Mouse (Mus musculus): ENCODE results near the gene Pi4ka. TPM values are rescaled to one million over a fixed set of nuclear protein-coding genes. Genes with fewer than 3 reads are reported as not detected.

The Pi4ka gene
- polyA plus RNA-seq, 1 experiment from 2014 or later = 32.7 TPM

- WGBS = 84% methylated on average over 2 of the region's 2 CpGs
- Histone ChIP-seq H3K4me2 (ENCODE audit: low read depth, low read length) (no peak overlapping the region), H3K4me3 (replicated peaks; ENCODE audit: low read length) (no peak overlapping the region), H3K27ac (ENCODE audit: low read length) (no peak overlapping the region), H3K27me3 (ENCODE audit: control insufficient read depth, insufficient read depth, low read length) (no peaks in the 10 kb centered on the region), H3K9ac (ENCODE audit: low read length) (no peak overlapping the region; the same call in 1 of the 2 replicates), H3K9me3 (replicated peaks; ENCODE audit: control insufficient read depth, low read length) (no peaks in the 10 kb centered on the region), H3K36me3 (ENCODE audit: control insufficient read depth, insufficient read depth, low read length) (no peaks in the 10 kb centered on the region; the same call in 1 of the 2 replicates), H3K4me1 (ENCODE audit: control insufficient read depth, insufficient read depth, low read length) (peaks cover 4% of the 10 kb centered on the region; the same call in 1 of the 2 replicates)
- ATAC-seq (ENCODE audit: insufficient read depth, low FRiP score) = no peak
These were observed 80.0 kb downstream of the Pi4ka start for GRCm38 (mm10) chr16:17326064-17326463.

- Histone ChIP-seq H3K4me2 (ENCODE audit: low read depth, low read length) (no peak overlapping the region), H3K4me3 (replicated peaks; ENCODE audit: low read length) (no peak overlapping the region), H3K36me3 (ENCODE audit: control insufficient read depth, insufficient read depth, low read length) (no peaks in the 10 kb centered on the region; the same call in 1 of the 2 replicates), H3K27me3 (ENCODE audit: control insufficient read depth, insufficient read depth, low read length) (no peaks in the 10 kb centered on the region), H3K9me3 (replicated peaks; ENCODE audit: control insufficient read depth, low read length) (no peaks in the 10 kb centered on the region), H3K9ac (ENCODE audit: low read length) (no peak overlapping the region), H3K27ac (ENCODE audit: low read length) (no peak overlapping the region), H3K4me1 (ENCODE audit: control insufficient read depth, insufficient read depth, low read length) (peaks cover 4% of the 10 kb centered on the region; the same call in 1 of the 2 replicates)
- WGBS = 91% methylated on average over 5 of the region's 5 CpGs
- no peak for ATAC-seq (ENCODE audit: insufficient read depth, low FRiP score)
These were observed 81.4 kb downstream of the Pi4ka start for GRCm38 (mm10) chr16:17324745-17325144.

- Histone ChIP-seq H3K4me1 (ENCODE audit: control insufficient read depth, insufficient read depth, low read length) (peaks cover 4% of the 10 kb centered on the region; the same call in 1 of the 2 replicates), H3K27me3 (ENCODE audit: control insufficient read depth, insufficient read depth, low read length) (no peaks in the 10 kb centered on the region), H3K4me3 (replicated peaks; ENCODE audit: low read length) (no peak overlapping the region), H3K36me3 (ENCODE audit: control insufficient read depth, insufficient read depth, low read length) (no peaks in the 10 kb centered on the region; the same call in 1 of the 2 replicates), H3K27ac (ENCODE audit: low read length) (no peak overlapping the region), H3K9ac (ENCODE audit: low read length) (no peak overlapping the region), H3K4me2 (ENCODE audit: low read depth, low read length) (no peak overlapping the region), H3K9me3 (replicated peaks; ENCODE audit: control insufficient read depth, low read length) (no peaks in the 10 kb centered on the region)
- 48% methylated on average over 5 of the region's 5 CpGs for WGBS
- no peak for ATAC-seq (ENCODE audit: insufficient read depth, low FRiP score)
These were observed 84.6 kb downstream of the Pi4ka start for GRCm38 (mm10) chr16:17321481-17321880.

- H3K36me3 ChIP-seq (ENCODE audit: control insufficient read depth, insufficient read depth, low read length) = peaks cover 11% of the 10 kb centered on the region
- H3K4me3 ChIP-seq (replicated peaks; ENCODE audit: low read length) = no peak overlapping the region
- no peak overlapping the region for H3K27ac ChIP-seq (ENCODE audit: low read length)
- no peak for ATAC-seq (ENCODE audit: insufficient read depth, low FRiP score)
- H3K27me3 ChIP-seq (ENCODE audit: control insufficient read depth, insufficient read depth, low read length) = no peaks in the 10 kb centered on the region
- no peaks in the 10 kb centered on the region for H3K9me3 ChIP-seq (replicated peaks; ENCODE audit: control insufficient read depth, low read length)
- WGBS = 90% methylated on average over 7 of the region's 7 CpGs
- no peak overlapping the region for H3K9ac ChIP-seq (ENCODE audit: low read length)
- peaks cover 3% of the 10 kb centered on the region; the same call in 1 of the 2 replicates for H3K4me1 ChIP-seq (ENCODE audit: control insufficient read depth, insufficient read depth, low read length)
- H3K4me2 ChIP-seq (ENCODE audit: low read depth, low read length) = no peak overlapping the region
These were observed 89.6 kb downstream of the Pi4ka start for GRCm38 (mm10) chr16:17316554-17316953.

- ATAC-seq (ENCODE audit: insufficient read depth, low FRiP score) = no peak
- no peak overlapping the region for H3K9ac ChIP-seq (ENCODE audit: low read length)
- 92% methylated on average over 5 of the region's 5 CpGs for WGBS
- no peaks in the 10 kb centered on the region for H3K9me3 ChIP-seq (replicated peaks; ENCODE audit: control insufficient read depth, low read length)
- H3K36me3 ChIP-seq (ENCODE audit: control insufficient read depth, insufficient read depth, low read length) = peaks cover 15% of the 10 kb centered on the region
- H3K4me3 ChIP-seq (replicated peaks; ENCODE audit: low read length) = no peak overlapping the region
- no peak overlapping the region for H3K4me2 ChIP-seq (ENCODE audit: low read depth, low read length)
- H3K27me3 ChIP-seq (ENCODE audit: control insufficient read depth, insufficient read depth, low read length) = no peaks in the 10 kb centered on the region
- no peaks in the 10 kb centered on the region for H3K4me1 ChIP-seq (ENCODE audit: control insufficient read depth, insufficient read depth, low read length)
- H3K27ac ChIP-seq (ENCODE audit: low read length) = no peak overlapping the region
These were observed 93.6 kb downstream of the Pi4ka start for GRCm38 (mm10) chr16:17312531-17312930.

GRCm38 (mm10) chr16:17309036-17309435 lies 97.1 kb downstream of the Pi4ka start:
- Histone ChIP-seq H3K36me3 (ENCODE audit: control insufficient read depth, insufficient read depth, low read length) (peaks cover 15% of the 10 kb centered on the region), H3K4me2 (ENCODE audit: low read depth, low read length) (no peak overlapping the region), H3K4me3 (replicated peaks; ENCODE audit: low read length) (no peak overlapping the region), H3K4me1 (ENCODE audit: control insufficient read depth, insufficient read depth, low read length) (no peaks in the 10 kb centered on the region), H3K27ac (ENCODE audit: low read length) (no peak overlapping the region), H3K9me3 (replicated peaks; ENCODE audit: control insufficient read depth, low read length) (no peaks in the 10 kb centered on the region), H3K9ac (ENCODE audit: low read length) (no peak overlapping the region), H3K27me3 (ENCODE audit: control insufficient read depth, insufficient read depth, low read length) (no peaks in the 10 kb centered on the region)
- no peak for ATAC-seq (ENCODE audit: insufficient read depth, low FRiP score)
- WGBS = 96% methylated on average over 10 of the region's 10 CpGs

GRCm38 (mm10) chr16:17307461-17307860 lies 98.7 kb downstream of the Pi4ka start:
- ATAC-seq (ENCODE audit: insufficient read depth, low FRiP score) = no peak
- H3K27ac ChIP-seq (ENCODE audit: low read length) = no peak overlapping the region
- H3K27me3 ChIP-seq (ENCODE audit: control insufficient read depth, insufficient read depth, low read length) = no peaks in the 10 kb centered on the region
- no peak overlapping the region for H3K4me2 ChIP-seq (ENCODE audit: low read depth, low read length)
- H3K9ac ChIP-seq (ENCODE audit: low read length) = no peak overlapping the region
- no peaks in the 10 kb centered on the region for H3K9me3 ChIP-seq (replicated peaks; ENCODE audit: control insufficient read depth, low read length)
- no peak overlapping the region for H3K4me3 ChIP-seq (replicated peaks; ENCODE audit: low read length)
- 92% methylated on average over 5 of the region's 5 CpGs for WGBS
- no peaks in the 10 kb centered on the region for H3K4me1 ChIP-seq (ENCODE audit: control insufficient read depth, insufficient read depth, low read length)
- peaks cover 10% of the 10 kb centered on the region for H3K36me3 ChIP-seq (ENCODE audit: control insufficient read depth, insufficient read depth, low read length)

- Histone ChIP-seq H3K36me3 (ENCODE audit: control insufficient read depth, insufficient read depth, low read length) (peaks cover 3% of the 10 kb centered on the region; the same call in 1 of the 2 replicates), H3K27me3 (ENCODE audit: control insufficient read depth, insufficient read depth, low read length) (no peaks in the 10 kb centered on the region)
These were observed 102.4 kb downstream of the Pi4ka start for GRCm38 (mm10) chr16:17303521-17304245.

GRCm38 (mm10) chr16:17300818-17301217 lies 105.3 kb downstream of the Pi4ka start:
- Histone ChIP-seq H3K9me3 (replicated peaks; ENCODE audit: control insufficient read depth, low read length) (no peaks in the 10 kb centered on the region), H3K36me3 (ENCODE audit: control insufficient read depth, insufficient read depth, low read length) (peaks cover 9% of the 10 kb centered on the region; the same call in 1 of the 2 replicates)

More at GRCm38 (mm10) chr16:17303521-17304245, 102.4 kb downstream of the Pi4ka start:
- Histone ChIP-seq H3K4me2 (ENCODE audit: low read depth, low read length) (no peak overlapping the region), H3K4me1 (ENCODE audit: control insufficient read depth, insufficient read depth, low read length) (no peaks in the 10 kb centered on the region), H3K27ac (ENCODE audit: low read length) (no peak overlapping the region), H3K4me3 (replicated peaks; ENCODE audit: low read length) (no peak overlapping the region), H3K9me3 (replicated peaks; ENCODE audit: control insufficient read depth, low read length) (no peaks in the 10 kb centered on the region), H3K9ac (ENCODE audit: low read length) (no peak overlapping the region)
- no peak for ATAC-seq (ENCODE audit: insufficient read depth, low FRiP score)
- WGBS = 85% methylated on average over 5 of the region's 5 CpGs

More at GRCm38 (mm10) chr16:17300818-17301217, 105.3 kb downstream of the Pi4ka start:
- Histone ChIP-seq H3K4me2 (ENCODE audit: low read depth, low read length) (no peak overlapping the region), H3K4me3 (replicated peaks; ENCODE audit: low read length) (no peak overlapping the region), H3K9ac (ENCODE audit: low read length) (no peak overlapping the region), H3K27ac (ENCODE audit: low read length) (no peak overlapping the region), H3K4me1 (ENCODE audit: control insufficient read depth, insufficient read depth, low read length) (no peaks in the 10 kb centered on the region), H3K27me3 (ENCODE audit: control insufficient read depth, insufficient read depth, low read length) (no peaks in the 10 kb centered on the region)
- ATAC-seq (ENCODE audit: insufficient read depth, low FRiP score) = no peak
- 85% methylated on average over 3 of the region's 3 CpGs for WGBS
